Mouse (Mus musculus) ovary, postnatal 10 days (tissue): ENCODE measurements around the gene Cep57l1.

ENCODE experiments used
- DNase-seq: peaks from one replicate; pipeline ENCODE4 v3.0.0; 2022; ENCODE audit warnings: low spot score

Cep57l1 gene

DNA sequence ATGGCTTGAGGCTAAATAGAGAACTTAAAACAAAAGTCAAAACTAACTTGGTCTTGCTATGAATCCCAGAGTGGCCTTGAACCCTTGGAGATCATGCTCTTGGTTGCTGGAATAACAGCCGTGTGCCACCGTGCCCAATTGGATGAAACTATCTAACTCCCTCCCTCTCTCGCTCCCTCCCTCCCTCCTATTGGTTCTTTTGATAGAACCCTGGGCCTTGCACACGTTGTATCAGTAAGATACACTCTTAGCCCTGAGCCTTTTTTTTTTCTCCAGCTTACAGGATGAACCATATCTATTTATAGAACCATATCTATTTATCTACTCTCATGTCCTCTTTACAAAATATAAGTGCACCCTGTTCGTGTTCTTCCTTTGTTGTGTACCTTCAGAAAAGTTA lies 6.8 kb upstream of the Cep57l1 start:
- DNase-seq = no peak

DNA sequence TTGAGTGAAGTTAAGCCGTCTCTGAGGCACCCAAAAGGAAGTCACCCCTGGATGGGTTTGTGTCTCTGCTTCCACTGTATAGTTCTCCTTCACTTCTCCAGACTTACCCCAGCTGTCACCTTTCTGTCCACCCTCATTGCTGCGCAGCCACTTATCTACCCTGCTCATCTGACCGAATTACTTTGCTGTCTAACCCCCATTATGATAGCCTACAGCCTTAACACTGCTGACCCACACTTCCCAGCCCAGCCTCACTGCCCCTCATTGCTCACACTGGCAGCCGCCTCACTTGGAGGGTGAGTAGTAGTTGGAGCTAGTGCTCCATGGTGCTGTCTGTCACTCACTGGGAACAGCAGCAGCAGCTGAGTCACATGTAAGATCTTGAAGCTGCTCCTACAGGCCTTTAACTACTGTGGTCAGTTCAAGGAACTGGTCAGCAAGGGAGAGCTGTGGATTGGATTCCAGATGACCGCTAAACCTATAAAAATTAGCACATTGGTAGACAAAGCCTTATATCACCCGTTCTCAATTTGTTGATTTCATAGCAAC lies 4.7 kb upstream of the Cep57l1 start:
- DNase-seq = no peak

DNA sequence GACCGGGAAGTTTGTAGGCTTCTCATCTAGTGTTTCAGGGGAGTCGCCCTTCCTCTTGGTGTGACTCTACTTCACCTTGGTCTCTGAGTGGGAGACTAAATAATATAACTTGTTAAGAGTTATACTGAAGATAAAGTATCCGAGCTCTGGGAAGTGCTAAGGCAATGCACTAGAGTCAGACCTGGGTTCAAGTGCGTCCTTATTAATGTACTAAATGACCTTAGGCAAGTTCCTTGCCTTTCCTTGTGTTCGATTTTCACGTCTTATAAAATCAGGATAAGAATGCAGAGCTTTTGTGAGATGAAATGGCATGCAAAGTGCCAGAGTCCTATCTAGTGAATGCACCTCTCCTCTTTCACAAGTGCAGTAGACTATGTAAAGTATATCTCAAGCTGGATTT lies 2.9 kb upstream of the Cep57l1 start:
- no peak for DNase-seq

DNA sequence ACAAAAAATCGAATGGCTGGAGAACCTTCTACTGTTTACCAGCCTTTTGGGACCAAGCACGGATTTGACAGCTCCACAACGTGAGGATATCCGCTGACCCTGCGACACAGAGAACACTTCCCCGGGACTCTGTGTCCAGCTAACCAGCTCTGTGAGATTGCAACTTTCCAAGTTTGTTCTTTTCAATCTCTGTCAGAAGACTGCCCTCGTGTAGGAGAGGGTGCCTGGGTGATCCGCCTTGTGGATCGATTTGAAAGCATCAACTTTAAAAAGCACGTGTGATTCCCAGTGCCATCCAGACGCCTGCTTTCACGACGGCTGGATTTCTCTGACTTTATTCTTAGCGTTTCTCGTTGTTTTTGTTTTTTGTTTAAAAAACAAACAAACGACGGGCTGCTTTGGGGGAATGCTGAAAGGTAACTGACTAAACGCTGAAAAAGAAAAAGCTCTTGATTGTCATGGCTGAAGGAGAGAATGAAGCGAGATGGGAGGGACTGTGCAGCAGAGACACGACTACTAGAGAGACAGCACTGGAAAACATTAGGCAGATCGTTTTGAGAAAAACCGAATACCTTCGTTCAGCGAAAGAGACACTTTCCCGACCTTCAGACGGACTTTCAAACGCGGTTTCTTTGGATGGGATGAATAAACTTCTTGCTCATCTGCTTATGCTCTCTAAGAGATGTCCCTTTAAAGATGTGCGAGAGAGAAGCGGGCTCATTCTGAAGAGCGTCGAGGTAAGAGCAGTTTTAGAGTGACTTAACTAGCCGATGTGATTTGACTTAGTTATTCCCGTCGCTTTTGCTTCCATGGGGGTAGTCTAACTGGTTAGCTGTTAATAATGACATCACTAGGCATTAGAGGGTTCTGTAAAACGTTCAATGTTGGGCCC lies 1.1 kb upstream of the Cep57l1 start:
- no peak for DNase-seq

DNA sequence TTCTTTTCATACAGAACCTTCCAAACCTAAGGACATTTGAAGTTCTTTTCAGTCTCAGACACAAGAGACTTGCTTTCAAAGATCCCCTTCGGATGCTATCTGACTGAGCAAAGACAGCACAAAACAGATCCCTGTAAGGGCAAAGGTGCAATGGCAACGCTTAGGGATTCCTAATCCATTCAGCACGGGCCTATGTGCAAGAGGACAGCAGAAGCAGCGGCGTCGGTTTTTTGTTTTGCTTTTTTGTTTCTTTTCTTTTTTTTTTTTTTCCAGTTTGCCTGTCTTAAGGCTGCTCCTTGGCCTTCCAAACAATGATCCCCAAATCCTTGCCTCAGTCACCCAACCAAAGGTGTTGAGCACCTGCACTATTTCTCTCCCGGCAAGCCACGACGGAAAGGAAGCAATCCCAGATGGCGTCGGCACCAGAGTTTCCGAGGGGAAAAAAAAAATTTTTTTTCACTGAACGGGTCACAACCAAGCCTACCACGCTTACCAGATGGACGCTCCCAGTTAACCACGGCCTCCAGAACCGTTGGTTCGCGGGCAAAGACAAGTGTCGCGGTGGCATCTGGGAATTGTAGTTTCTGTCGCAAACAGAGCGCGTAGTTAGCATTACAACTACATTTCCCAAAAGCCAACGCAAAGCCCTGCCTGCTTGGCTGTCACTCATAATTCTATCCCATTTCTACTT lies 446 bp downstream of the Cep57l1 start:
- no peak for DNase-seq

DNA sequence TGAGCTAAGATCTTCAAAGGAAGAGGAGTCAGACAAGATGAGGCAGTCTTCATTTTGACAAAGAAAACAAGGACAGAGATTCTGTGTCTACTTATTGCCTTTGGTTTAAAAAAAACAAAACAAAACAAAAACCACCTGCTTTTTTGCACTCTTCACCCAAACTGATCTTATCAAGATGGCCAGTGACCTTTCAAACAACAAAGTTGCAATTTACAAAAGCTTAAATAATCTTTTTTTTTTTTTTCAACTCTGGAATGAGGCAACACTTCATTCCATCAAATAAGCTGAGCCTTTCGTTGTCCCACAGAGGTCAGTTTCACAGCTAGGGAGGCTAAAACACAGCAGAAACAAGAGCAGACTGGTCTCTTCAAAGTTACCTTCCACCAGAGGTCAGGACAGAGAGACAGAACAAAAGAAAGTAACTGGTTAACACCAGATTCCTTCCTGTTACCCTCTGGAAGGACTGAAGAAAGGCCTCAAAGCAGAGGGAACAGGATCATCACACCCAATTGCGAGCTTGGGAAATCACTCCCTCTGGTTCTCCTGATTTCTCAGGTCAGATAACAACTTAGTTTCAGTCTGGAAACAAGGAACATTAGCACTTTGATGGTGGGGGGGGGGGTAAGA lies 3.8 kb downstream of the Cep57l1 start:
- DNase-seq = no peak

DNA sequence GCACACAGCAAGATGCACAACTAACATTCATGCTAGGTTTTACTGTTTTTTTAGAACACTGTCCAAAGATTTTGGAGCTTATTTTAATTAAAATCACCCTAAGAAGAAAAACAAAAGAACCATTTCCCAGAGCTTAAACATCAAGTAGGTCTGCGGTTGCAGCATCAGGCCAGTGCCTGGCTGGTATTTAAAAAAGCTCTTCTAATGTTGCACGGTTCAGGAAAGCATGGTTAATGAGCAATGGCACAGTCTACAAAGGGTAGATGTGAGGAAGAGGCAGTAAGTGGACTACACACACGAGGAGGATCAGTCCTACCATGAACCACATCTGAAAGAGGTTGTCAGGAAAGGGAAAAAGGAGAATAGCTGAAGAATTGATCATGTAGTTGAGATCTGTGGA lies 5.0 kb downstream of the Cep57l1 start:
- no peak for DNase-seq

DNA sequence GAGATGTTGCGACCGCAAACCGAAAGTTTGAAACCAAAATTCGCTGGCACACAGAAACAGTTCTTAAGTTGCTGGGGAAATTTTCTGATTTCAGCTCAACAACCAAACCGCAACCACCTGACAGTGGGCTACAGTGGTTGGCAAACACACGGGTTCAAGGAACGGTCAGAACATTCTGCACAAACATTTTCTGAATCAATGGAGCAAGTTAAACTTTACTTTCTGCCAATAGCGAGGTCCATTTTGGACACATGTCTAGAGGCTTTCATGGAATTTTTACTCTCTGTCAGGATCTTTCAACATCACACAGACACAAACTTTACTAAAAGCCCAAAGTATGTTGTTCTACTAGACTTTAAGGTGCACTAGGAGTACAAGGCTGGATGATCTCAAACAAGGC lies 6.2 kb downstream of the Cep57l1 start:
- no peak for DNase-seq

DNA sequence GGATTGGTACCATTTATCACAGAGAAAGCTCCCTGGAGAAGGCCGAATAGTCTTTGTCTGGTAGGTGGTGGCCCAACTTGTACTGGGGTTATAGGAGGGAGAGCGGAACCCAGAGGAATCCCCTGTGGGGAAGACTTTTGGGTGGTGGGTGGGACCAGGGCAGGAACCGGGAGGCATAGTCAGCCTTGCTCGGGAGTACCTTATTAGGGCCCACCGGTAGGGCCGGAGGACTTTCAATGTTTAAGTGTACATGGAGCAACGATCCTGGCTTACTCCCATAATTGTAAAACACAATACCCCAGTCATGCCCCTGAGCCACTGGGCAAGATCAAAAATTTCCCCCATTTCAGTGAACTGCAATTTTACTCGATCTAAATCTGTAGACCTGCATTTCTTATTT lies 12.4 kb downstream of the Cep57l1 start:
- no peak for DNase-seq

DNA sequence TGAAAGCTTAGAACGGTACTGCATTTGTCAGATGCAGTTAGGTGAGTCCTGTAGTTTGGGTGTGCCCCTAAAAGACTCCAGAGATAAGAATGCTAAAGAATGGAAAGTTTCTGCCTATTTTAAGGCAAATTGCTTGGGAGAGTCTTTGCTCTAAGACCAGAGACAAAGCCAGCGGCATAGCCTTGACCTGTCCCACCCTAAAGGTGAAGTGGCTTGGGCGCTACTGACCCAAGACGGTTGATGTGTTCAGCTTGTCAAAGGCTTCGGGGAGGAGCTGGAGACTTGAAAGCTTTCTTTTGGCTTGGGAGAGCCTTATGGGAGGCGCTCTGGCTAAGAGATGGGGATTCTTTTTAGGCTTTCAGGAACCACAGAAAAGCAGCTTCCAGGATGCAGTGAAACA lies 17.3 kb downstream of the Cep57l1 start:
- no peak for DNase-seq

DNA sequence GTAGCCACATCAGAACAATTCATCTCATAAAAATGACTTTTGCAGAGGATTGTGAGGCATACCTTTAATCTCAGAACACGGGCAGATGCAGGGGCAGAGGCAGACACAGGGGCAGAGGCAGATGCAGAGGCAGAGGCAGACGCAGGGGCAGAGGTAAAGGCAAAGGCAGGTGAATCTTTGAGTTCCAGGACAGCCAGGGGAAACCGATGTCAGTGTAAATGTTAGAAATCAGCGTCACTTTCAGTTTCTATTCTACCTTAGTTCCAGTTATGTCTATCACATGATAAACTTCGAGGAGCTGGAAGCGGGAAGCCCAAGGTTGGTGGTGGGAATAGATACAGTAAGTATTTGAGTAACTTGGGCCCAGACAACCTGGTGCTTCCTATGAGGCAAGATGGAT lies 42.4 kb downstream of the Cep57l1 start:
- DNase-seq = no peak

DNA sequence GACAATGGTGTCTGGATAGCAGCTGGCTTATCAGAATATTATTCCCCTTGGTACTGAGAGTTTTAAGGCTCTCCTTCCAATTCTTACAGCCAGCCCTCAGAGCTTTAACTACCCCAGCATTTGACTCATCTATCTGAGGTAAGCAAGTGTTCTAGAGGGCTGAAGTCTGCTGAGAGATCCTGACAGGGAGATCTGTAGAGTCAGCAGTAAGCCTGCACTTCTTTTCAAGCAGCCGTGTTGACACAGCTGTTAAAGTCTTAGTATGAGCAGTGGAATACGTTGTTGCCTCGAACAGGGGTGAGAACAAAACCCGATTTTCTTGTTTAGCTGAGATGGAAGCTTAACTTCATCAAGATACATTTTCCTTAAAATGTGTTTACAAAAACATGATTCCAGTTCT lies 43.4 kb downstream of the Cep57l1 start:
- no peak for DNase-seq

DNA sequence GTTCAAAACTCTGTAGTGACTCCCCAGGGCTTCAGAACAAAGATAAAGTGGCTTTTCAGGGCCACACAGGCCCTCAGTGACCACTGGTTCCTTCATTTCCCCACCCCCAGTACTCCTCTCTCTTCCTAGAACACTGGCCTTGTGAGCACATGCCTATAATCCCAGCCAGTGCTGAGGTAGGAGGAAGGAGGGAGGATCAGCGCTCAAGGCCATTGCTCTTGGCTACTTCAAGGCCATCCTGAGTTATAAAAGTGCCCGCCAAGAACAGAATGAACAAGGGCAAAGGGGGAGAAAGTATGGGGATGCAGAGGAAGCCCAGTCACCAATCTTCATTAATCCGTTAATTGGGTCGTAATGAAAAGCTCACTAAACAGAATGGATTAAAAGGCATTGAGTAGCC lies 44.1 kb downstream of the Cep57l1 start:
- no peak for DNase-seq

DNA sequence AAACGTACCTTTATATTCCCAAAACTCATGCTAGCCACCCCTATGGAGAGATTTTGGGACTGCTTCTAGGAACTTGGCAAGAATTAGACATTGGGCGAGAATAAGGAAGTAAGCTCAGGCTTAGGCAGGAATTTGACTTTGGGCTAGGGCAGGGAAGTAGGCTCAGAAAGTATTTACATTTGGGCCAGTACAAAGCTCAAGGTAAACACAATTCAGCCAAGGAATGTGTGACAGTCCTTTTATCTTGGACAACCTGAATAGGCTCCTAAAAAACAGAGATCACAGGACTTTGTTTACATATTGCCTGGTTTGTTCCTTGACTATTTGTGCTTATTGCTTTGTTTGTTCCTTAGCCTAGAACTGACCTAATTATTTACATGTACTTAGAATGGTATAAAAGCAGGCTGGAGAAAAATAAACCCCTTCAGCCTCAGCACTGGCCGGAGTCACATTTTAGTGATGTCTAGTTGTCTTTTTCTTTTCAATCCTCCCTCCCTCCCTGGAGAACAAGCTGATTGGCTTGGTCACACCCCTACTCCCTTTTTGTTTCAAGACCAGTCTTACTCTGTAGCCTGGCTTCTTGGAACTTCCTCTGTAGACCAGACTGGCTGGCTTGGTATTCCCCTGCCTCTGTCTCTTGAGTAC lies 45.8 kb downstream of the Cep57l1 start:
- DNase-seq = no peak

DNA sequence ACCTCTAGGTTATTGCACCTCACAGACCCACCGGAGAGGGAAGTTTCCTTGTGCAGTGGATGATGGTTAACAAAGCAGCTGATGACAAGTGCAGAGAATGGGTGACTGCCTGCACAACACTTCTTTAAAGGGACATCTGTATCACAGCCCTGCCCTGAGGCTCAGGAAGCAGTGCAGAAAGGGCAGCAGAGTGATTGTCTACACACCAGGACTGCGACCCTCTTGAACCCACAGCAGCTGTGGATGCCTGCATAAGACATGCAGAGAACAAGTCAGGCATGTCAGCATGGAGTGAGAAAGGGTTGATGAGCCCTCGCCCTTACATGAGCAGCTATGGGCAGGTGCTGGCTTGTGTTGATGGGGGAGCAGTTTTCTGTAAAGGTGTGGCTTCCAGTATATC lies 48.8 kb downstream of the Cep57l1 start:
- no peak for DNase-seq

DNA sequence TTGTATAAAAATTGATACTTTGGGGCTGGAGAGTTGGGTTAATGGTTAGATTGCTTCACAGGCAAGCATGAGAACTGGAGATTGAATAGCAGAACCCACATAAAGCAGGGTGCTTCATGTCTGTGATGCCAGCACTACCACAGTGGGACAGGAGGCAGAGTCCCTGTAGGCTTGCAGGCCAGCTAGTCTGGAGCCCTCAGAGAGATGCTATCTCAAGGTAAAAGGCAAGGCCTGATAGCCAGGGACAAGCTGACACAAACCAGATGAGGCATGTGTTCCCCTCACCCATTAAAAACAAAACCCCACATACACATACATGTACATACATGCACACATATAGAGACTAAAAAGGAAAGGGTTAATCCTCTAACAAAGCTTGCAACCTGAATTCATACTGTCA lies 51.6 kb downstream of the Cep57l1 start:
- DNase-seq = no peak

DNA sequence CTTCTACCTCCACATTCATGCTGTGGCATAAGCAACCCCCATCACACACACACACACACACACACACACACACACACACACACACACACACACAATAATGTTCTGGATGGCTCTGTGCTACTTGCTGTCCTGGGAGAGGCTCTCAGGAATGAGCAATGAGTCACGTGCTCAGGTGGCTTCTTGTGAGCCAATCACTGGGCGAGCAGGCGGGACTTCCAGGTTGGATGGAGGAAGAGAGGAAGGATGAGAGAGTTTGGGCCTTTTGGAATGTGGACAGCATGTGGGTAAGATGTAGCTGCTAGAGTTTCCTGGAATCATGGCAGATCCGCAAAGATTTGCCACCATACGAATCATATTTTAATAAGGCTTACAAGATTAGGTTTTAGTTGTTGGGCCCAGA lies 52.4 kb downstream of the Cep57l1 start:
- no peak for DNase-seq

DNA sequence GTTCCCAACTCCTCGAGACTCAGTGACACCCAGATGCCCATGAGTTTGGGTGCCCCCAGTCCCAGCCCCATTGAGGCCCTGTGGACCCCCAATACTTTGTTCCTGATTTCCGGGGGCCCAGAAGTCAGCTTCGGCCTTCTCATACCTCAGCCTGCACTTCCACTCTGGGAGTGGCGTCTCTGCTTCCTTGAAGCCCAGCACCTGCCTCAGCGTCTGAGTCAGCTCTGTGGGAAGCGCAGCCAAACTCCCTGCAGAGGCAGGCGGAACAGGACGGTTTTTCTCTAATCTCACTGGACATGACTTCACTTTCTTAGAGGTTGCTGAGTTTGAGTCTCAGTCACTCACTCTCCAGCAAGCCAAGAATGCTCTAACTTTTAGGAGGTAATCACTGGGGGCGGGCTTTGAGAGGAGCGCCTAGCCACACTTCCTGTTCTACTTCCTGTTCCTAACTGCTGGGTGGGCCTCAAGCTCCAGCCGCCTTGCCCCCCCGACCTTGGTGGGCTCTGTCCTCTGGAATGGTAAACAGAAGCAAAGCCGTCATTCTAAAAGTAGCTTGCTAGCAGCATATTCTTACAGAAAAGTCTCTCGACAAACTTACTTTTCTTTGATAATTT lies 57.7 kb downstream of the Cep57l1 start:
- no peak for DNase-seq

DNA sequence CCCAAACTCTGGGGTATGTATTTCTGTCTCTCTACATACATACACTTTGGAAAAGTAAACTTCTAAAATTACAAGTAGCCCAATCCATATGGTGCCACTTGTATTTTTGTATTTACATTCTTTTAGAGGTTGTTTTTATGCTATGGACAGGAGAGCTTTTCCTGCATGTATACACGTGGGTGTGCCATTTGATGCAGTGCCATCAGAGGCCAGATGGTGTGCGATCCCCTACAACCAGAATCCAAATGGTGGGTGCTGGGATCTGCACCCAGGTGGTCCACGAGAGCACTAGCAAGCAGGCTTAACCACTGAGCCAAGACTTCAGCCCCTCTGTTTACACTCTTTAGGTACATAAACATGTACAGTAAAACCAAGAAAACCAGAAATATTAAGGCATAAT lies 60.4 kb downstream of the Cep57l1 start:
- no peak for DNase-seq

DNA sequence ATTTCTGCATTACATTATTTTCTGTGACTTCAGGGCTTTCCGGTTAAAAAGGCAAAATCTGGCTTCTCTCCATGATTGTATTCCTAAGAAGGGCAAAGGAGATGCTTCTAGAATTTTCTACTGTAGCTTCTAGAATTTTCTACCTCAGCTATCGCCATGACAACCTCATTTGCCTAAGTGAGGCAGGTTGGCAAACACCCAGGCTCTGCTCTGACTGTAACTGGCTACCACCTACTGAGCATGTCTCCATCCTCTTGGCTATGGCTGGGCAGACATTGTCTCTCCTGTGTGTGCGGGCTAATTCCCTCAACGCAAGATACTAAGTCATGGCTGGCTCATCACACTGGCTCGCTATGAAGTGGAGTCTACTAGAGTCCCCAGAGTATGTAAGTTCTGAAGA lies 63.1 kb downstream of the Cep57l1 start:
- no peak for DNase-seq

DNA sequence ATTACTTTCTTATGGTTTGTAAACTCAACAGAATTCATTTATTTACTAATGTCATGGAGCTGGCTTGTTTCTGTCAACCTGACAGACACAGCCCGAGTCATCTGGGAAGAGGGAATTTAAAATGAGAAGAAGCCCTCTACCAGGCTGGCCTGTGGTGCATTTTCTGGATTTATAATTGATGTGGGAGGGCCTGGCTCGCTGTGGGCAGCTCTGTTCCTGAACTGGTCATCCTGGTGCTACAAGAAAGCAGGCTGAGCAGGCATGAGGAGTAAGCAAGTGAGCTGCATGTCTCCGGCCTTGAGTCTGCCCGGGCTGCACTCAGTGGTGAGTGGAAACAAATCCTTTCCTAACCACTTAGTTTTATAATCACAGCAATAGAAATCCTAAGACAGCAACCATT lies 65.7 kb downstream of the Cep57l1 start:
- DNase-seq = no peak

DNA sequence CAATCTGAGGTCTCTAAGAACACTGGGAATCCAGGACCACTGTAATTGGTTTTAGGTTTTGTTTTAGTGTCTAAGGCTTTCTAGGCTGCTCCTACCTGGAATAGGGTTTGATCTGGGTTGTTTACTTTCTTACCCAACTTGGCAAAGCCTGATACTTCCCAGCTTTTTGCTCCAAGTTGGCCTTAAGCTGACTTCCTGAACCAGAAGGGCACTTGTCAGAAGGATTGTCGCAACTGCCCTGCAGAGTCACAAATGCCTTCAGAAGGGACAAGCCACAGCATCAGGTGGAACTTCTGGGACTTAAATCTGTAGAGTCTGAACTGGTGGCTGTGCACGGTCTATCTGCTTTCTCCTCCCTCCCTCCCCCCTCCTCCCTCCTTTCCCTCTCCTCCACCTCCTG lies 69.5 kb downstream of the Cep57l1 start:
- no peak for DNase-seq
